Mouse (Mus musculus) liver, postnatal 0 days (tissue): ENCODE data around the gene Narf. TPM values are rescaled to one million over a fixed set of nuclear protein-coding genes. Genes with fewer than 3 reads are reported as not detected.
A peak's percentile ranks its signal among the peaks of the same experiment; 100 is the strongest.

Experiments
- ATAC-seq: fragments of 200-750 bp; cut with Nextera tagmentation; 2 replicates; pipeline ENCODE4 v1.8.0; 2017; ENCODE audit warnings: mild to moderate bottlenecking, moderate library complexity
- DNase-seq: peaks from one replicate; pipeline ENCODE4 v3.0.0-alpha.2; 2016
- H3K27ac ChIP-seq: fragments of 300-500 bp; sonication (generic); 2 replicates; pipeline ENCODE4 v1.5.1; 2014; ENCODE audit warnings: antibody characterized with exemption, moderate library complexity, mild to moderate bottlenecking, low read depth
- H3K27me3 ChIP-seq: fragments of 300-500 bp; sonication (generic); 2 replicates; pipeline ENCODE4 v1.6.1; 2014; ENCODE audit warnings: low read length, control low read depth, mixed read lengths; ENCODE audit not compliant: insufficient read depth
- H3K36me3 ChIP-seq: fragments of 300-500 bp; sonication (generic); replicated peaks from 2 replicates; pipeline ENCODE4 v1.6.1; 2014; ENCODE audit warnings: mild to moderate bottlenecking, control low read depth, low read length, moderate library complexity, mixed read lengths; ENCODE audit not compliant: insufficient read depth
- H3K4me1 ChIP-seq: fragments of 300-500 bp; sonication (generic); 2 replicates; pipeline ENCODE4 v1.6.1; 2014; ENCODE audit warnings: antibody characterized with exemption, mild to moderate bottlenecking, control low read depth; ENCODE audit not compliant: insufficient read depth
- H3K4me2 ChIP-seq: fragments of 300-500 bp; sonication (generic); 2 replicates; pipeline ENCODE4 v1.6.1; 2014; ENCODE audit warnings: low read depth, mild to moderate bottlenecking, low read length, moderate library complexity, mixed read lengths
- H3K4me3 ChIP-seq: fragments of 300-500 bp; sonication (generic); 2 replicates; pipeline ENCODE4 v1.5.1; 2014; ENCODE audit warnings: low read depth, low read length
- H3K9ac ChIP-seq: fragments of 300-500 bp; sonication (generic); replicated peaks from 2 replicates; pipeline ENCODE4 v1.6.1; 2014; ENCODE audit warnings: mild to moderate bottlenecking, moderate library complexity
- H3K9me3 ChIP-seq: fragments of 300-500 bp; sonication (generic); 2 replicates; pipeline ENCODE4 v1.6.1; 2016; ENCODE audit warnings: mild to moderate bottlenecking, control low read depth, low read length, mixed read lengths
- CTCF ChIP-seq: sonication (generic); IDR thresholded peaks from 2 replicates; pipeline ENCODE4 v1.5.1; 2016; ENCODE audit warnings: antibody characterized with exemption, low read depth
- EP300 ChIP-seq: IDR thresholded peaks from 2 replicates; pipeline ENCODE4 v1.6.1; 2016; ENCODE audit warnings: antibody characterized with exemption, low read depth, mild to moderate bottlenecking
- WGBS: fragments of 180-500 bp; shearing (Covaris S2); extraction: QIAGEN DNeasy Blood & Tissue Kit; methylation state at CpG from one replicate; pipeline ENCODE4 v1.1.7; 2014; ENCODE audit not compliant: insufficient replicate concordance; 5-methylcytosine and 5-hydroxymethylcytosine counted together
- polyA plus RNA-seq: library from polyadenylated mRNA; unstranded; fragments of >200 nt; fragmentation: Nextera tagmentation; extraction: Ambion mirVana; gene quantifications from 2 replicates; pipeline ENCODE4 v1.2.1, GENCODE M21; 2015

The Narf gene
- polyA plus RNA-seq: 27.8 and 39.1 TPM in 2 replicates

DNA sequence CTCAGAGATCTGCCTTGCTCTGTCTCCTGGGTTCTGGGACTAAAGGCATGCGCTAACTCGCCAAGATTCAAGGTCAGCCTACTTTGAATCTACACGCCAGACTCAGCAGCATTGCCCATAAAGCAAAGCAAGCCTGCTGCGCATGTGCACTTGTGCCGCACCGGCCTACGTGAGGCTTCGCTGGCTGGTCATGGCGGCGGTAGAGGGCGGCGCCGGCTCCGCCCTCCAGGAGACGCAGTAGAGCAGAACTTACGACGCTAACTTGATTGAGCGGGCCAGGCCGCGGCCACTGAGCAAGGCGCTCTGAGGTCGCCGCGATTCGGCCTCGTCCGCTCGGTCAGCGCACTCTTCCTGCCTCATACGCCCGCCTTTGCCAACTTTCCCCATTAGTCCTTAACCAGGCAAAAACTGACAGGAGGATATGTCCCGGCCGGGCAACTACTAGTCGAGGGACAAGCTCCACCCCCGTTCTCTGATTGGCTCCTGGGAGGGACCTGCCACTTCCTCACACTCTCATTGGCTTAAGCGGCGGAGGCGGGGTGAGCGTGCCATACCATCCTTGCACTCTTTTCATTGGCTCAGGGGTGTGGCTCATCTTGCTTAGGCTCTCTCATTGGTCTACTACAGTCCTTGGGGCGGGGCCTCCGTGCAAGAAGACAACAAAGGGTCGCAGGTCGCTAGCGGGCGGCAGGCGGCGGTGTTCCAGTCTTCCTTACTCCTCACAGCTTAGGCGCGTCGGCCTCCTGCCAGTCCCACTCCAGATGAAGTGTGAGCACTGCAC, at the start of gene Narf:
Gene Narf (plus strand): TSS at position 690 of the 781 bp plus-strand sequence.
- ATAC-seq: peak; percentile 95
- peak; percentile 98 for DNase-seq
- Histone ChIP-seq H3K4me2 (peak within 1 kb of the TSS; percentile 82), H3K36me3 (peaks cover 29% of the 10 kb centered on the region), H3K4me1 (peaks cover 46% of the 10 kb centered on the region), H3K9me3 (no peaks in the 10 kb centered on the region), H3K27ac (peak within 1 kb of the TSS; percentile 100), H3K27me3 (no peaks in the 10 kb centered on the region), H3K9ac (peak within 1 kb of the TSS; percentile 92), H3K4me3 (peak within 1 kb of the TSS; percentile 94)
- WGBS: 1% methylated on average over 50 of the region's 50 CpGs
- TF ChIP-seq CTCF (peak; percentile 89), EP300 (peak; percentile 50; the same call in 1 of the 2 replicates)

DNA sequence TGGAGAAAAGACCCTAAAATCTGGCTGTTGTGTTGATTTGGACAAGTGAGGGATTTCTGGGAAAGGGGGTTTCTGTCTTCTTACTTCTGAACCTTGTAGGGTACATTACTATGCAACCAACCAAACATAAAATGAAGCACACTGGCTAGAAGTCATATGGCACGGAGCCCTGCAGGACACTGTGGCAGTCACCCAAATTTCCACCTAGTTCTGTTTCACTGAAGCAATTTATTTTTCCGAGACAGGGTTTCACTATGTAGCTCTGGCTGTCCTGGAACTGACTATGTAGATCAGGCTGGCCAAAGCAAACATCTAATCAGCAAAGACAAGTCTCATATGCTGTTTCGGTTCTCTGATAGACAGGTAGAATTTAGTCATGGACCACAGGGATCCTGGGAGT, 47.4 kb upstream of the Narf start:
- 76% methylated on average over 3 of the region's 3 CpGs for WGBS

DNA sequence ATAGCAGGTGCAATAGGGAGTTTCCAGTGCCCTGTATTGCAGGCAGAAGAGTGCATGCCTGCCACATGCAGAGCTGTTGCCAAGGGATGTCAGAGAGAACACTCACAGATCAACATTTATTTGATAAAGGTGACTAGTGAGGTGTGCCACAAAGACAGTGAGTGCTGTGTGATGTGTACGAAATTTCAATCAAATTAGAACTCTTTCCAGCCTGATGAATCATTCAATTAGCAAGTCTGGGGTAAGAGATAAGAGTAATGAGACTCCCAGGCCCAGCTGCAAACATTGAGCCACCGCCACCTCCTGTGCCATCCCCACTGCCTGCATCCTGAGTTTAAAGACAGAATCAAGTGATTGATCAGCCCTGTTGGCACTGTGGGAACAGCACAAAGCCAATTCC, 44.3 kb upstream of the Narf start:
- WGBS: 49% methylated on average over 2 of the region's 2 CpGs
- TF ChIP-seq CTCF: no peak
- TF ChIP-seq EP300: no peak
- H3K27me3 ChIP-seq: no peaks in the 10 kb centered on the region

More for the DNA sequence above, 47.4 kb upstream of the Narf start:
- no peaks in the 10 kb centered on the region for H3K9me3 ChIP-seq
- no peaks in the 10 kb centered on the region for H3K27me3 ChIP-seq
- no peaks in the 10 kb centered on the region for H3K4me1 ChIP-seq
- ATAC-seq (no peak), DNase-seq (no peak)
- no peak overlapping the region for H3K27ac ChIP-seq
- H3K4me3 ChIP-seq: no peak overlapping the region
- no peaks in the 10 kb centered on the region; the same call in 1 of the 2 replicates for H3K36me3 ChIP-seq
- H3K9ac ChIP-seq: no peak overlapping the region
- TF ChIP-seq EP300 (no peak), CTCF (no peak)
- H3K4me2 ChIP-seq: no peak overlapping the region

DNA sequence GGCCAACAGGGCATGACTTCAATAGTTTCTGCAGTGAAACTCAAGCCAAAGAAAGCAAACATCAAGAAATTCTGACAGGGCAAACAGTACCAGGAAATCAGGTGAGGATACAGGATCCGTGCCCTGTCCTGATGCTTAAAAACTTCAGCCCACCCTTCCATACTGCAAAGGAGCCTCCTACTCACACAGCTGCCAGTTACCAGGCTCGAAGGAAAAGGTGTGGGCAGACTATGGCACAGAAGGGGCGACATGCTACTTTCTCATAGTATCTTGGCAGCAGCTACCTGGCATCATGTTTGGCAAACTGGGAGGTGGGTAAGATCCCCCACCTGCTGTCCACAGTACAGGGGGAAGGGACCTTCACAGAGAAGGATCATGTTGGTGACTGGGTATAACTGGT, 43.6 kb upstream of the Narf start:
- Histone ChIP-seq H3K9ac (no peak overlapping the region), H3K27ac (no peak overlapping the region), H3K4me1 (no peaks in the 10 kb centered on the region), H3K9me3 (no peaks in the 10 kb centered on the region), H3K27me3 (no peaks in the 10 kb centered on the region), H3K4me3 (no peak overlapping the region), H3K4me2 (no peak overlapping the region), H3K36me3 (no peaks in the 10 kb centered on the region; the same call in 1 of the 2 replicates)
- TF ChIP-seq CTCF: no peak
- TF ChIP-seq EP300: no peak
- WGBS: 89% methylated on average over 3 of the region's 3 CpGs
- DNase-seq (no peak), ATAC-seq (no peak)

More for the DNA sequence above, 44.3 kb upstream of the Narf start:
- DNase-seq: no peak
- H3K27ac ChIP-seq: no peak overlapping the region
- ATAC-seq: no peak
- no peak overlapping the region for H3K9ac ChIP-seq
- no peaks in the 10 kb centered on the region for H3K4me1 ChIP-seq
- H3K4me3 ChIP-seq: no peak overlapping the region
- H3K4me2 ChIP-seq: no peak overlapping the region
- H3K9me3 ChIP-seq: no peaks in the 10 kb centered on the region
- H3K36me3 ChIP-seq: no peaks in the 10 kb centered on the region; the same call in 1 of the 2 replicates

DNA sequence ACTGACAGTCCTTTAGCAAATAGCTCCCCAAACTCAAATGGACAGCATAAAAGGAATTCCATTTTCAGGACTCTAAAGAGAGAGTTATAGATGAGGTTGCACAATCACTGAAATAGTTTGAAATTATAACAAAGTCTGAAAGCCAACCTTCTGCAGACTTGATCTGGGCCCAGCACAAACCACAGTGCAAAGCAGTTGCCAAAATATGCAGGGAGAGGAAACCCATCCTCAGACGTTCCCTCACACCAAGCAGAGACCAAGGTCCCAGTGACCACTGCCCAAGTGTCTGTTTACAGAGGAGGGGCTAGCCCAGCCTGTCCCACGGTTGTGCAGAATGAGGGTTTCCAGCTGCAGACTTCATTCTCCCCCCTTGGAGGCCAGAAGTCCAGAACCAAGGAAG, 38.4 kb upstream of the Narf start:
- no peak overlapping the region for H3K27ac ChIP-seq
- H3K4me2 ChIP-seq: no peak overlapping the region
- no peak for ATAC-seq
- no peak overlapping the region for H3K4me3 ChIP-seq
- TF ChIP-seq EP300: no peak
- no peak for TF ChIP-seq CTCF
- no peaks in the 10 kb centered on the region for H3K27me3 ChIP-seq
- WGBS: 50% methylated on average over 2 of the region's 2 CpGs
- no peak overlapping the region for H3K9ac ChIP-seq
- H3K9me3 ChIP-seq: no peaks in the 10 kb centered on the region
- DNase-seq: no peak
- no peaks in the 10 kb centered on the region for H3K36me3 ChIP-seq
- no peaks in the 10 kb centered on the region for H3K4me1 ChIP-seq

DNA sequence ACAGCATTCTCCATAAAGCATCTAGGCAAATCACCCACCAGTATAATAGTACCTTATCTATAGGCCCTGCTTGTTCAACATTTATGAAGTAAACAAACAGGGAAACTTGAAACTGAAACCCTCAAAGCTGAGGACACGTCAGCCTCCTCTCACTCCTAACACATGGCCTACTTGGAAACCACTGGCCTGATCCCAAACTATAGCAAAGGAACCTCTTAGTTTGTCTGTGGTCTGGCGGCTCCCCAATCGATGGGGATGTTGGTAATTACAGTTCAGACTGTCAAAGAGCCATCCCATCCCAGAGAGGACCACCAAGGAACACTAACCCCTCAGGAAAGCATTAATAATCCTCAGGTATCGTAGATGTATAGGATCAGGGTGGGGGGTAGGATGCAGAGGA, 37.2 kb upstream of the Narf start:
- H3K4me2 ChIP-seq: no peak overlapping the region
- DNase-seq: no peak
- H3K36me3 ChIP-seq: no peaks in the 10 kb centered on the region
- no peak overlapping the region for H3K9ac ChIP-seq
- 68% methylated on average over 4 of the region's 4 CpGs for WGBS
- ATAC-seq: no peak
- H3K4me3 ChIP-seq: no peak overlapping the region
- peaks cover 7% of the 10 kb centered on the region for H3K4me1 ChIP-seq
- no peaks in the 10 kb centered on the region for H3K9me3 ChIP-seq
- no peaks in the 10 kb centered on the region for H3K27me3 ChIP-seq
- TF ChIP-seq EP300 (no peak), CTCF (no peak)
- H3K27ac ChIP-seq: no peak overlapping the region
